Mouse (Mus musculus) C2C12 (cell line): ENCODE measurements at regions not wholly inside any gene's neighbourhood (a gene's known extent, or its start where the extent isn't known, plus 50 kb on each side); places are given as distances from the start of the nearest gene placed in this dataset.

Source experiments
- CTCF ChIP-seq: IDR thresholded peaks from one replicate; pipeline ENCODE4 v1.5.1; 2011; ENCODE audit not compliant: control insufficient read depth, insufficient read depth, insufficient read length
- MYOD1 ChIP-seq: IDR thresholded peaks from one replicate; pipeline ENCODE4 v1.6.1; 2011; ENCODE audit warnings: low read depth; ENCODE audit not compliant: control insufficient read depth, insufficient read length

DNA sequence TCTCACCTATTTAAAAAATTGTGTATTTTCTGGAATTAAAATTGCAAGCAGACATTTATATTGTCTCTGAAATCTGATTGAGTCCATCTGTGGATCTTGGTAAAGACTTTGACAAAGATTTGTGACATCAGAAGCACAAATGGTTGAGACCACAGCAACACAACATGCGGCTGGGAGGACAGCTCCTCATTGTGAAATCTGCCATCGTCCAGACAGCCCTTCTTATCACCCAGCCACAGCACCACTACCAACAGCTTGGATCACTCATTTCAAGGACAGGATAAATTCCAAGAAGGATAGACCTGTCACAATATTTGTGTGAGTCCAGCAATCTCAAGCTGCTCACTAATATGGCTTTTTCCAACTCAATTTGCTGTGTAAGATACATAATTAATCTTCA lies 97.6 kb upstream of the Dapk1 start:
- TF ChIP-seq CTCF: no peak
- TF ChIP-seq MYOD1: no peak
